Mouse (Mus musculus) midbrain, embryonic 11.5 days (tissue): ENCODE data around the gene Dnm3. TPM values are rescaled to one million over a fixed set of nuclear protein-coding genes. Genes with fewer than 3 reads are reported as not detected.

ENCODE experiments used
- ATAC-seq: fragments of 200-750 bp; cut with Nextera tagmentation; 2 replicates; pipeline ENCODE4 v1.8.0; 2017; ENCODE audit warnings: moderate TSS enrichment, moderate library complexity; ENCODE audit not compliant: low FRiP score
- DNase-seq: peaks from one replicate; pipeline ENCODE4 v3.0.0; 2015; ENCODE audit warnings: low spot score; ENCODE audit errors: missing footprints
- H3K27ac ChIP-seq: fragments of 300-500 bp; sonication (generic); 2 replicates; pipeline ENCODE4 v1.5.1; 2014; ENCODE audit warnings: low read depth, low read length
- H3K27me3 ChIP-seq: fragments of 300-500 bp; sonication (generic); 2 replicates; pipeline ENCODE4 v1.6.1; 2014; ENCODE audit warnings: mild to moderate bottlenecking, low read length, moderate library complexity, mixed read lengths; ENCODE audit not compliant: control insufficient read depth, insufficient read depth
- H3K36me3 ChIP-seq: fragments of 300-500 bp; sonication (generic); 2 replicates; pipeline ENCODE4 v1.6.1; 2014; ENCODE audit warnings: mild to moderate bottlenecking, low read length, moderate library complexity, mixed read lengths; ENCODE audit not compliant: control insufficient read depth, insufficient read depth
- H3K4me1 ChIP-seq: fragments of 300-500 bp; sonication (generic); 2 replicates; pipeline ENCODE4 v1.6.1; 2014; ENCODE audit warnings: low read length; ENCODE audit not compliant: control insufficient read depth, insufficient read depth
- H3K4me2 ChIP-seq: fragments of 300-500 bp; sonication (generic); 2 replicates; pipeline ENCODE4 v1.6.1; 2014; ENCODE audit warnings: mild to moderate bottlenecking, moderate library complexity
- H3K4me3 ChIP-seq: fragments of 300-500 bp; sonication (generic); 2 replicates; pipeline ENCODE4 v1.5.1; 2014; ENCODE audit warnings: low read depth, low read length
- H3K9ac ChIP-seq: fragments of 300-500 bp; sonication (generic); 2 replicates; pipeline ENCODE4 v1.6.1; 2014; ENCODE audit warnings: low read length
- H3K9me3 ChIP-seq: fragments of 300-500 bp; sonication (generic); 2 replicates; pipeline ENCODE4 v1.6.1; 2016; ENCODE audit warnings: low read length; ENCODE audit not compliant: control insufficient read depth
- WGBS: fragments of 180-500 bp; shearing (Covaris S2); extraction: QIAGEN DNeasy Blood & Tissue Kit; methylation state at CpG from one replicate; pipeline ENCODE4 v1.1.7; 2014; 5-methylcytosine and 5-hydroxymethylcytosine counted together
- polyA plus RNA-seq: library from polyadenylated mRNA; unstranded; fragments of >200 nt; fragmentation: Nextera tagmentation; extraction: Ambion mirVana; gene quantifications from 2 replicates; pipeline ENCODE4 v1.2.1, GENCODE M21; 2014

The Dnm3 gene
- polyA plus RNA-seq, 1 experiment from 2014 or later: 5.6 TPM

DNA sequence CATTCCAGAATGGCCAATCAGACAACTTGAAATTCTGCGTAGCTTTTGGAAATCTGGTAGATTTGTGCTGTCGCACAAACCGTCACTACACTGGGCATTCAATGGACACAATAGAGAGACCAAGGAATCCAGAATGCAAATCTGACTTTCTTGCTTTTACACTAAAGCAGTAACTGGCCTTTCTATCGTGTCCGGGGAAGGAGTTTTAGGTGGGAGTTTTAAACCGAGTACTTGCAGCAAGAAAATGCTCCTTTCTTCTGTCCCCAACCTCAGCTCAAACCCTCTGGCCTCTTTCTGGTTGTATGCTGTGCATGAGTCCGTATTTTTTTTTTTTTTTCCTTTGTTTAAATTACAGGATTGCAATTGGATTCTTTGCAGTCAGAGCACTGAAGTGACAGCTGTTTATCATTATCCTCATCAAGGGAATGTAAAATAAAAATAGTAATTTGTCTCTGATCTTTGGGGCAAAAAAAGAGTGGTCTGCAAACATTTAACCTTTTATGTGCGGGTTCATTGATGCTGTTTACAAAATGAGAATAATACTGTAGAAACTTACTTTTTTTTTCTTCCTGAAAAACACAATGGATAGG is 454.1 kb downstream of the Dnm3 start:
- 0 out of 2 replicates have a peak, but pooled peaks cover 2% of the 10 kb centered on the region for H3K4me1 ChIP-seq
- no peaks in the 10 kb centered on the region for H3K9me3 ChIP-seq
- no peak overlapping the region for H3K4me3 ChIP-seq
- no peak overlapping the region for H3K9ac ChIP-seq
- DNase-seq (no peak), ATAC-seq (no peak)
- H3K36me3 ChIP-seq: no peaks in the 10 kb centered on the region
- H3K27me3 ChIP-seq: no peaks in the 10 kb centered on the region
- H3K4me2 ChIP-seq: no peak overlapping the region
- no peak overlapping the region for H3K27ac ChIP-seq
- 61% methylated on average over 8 of the region's 8 CpGs for WGBS

DNA sequence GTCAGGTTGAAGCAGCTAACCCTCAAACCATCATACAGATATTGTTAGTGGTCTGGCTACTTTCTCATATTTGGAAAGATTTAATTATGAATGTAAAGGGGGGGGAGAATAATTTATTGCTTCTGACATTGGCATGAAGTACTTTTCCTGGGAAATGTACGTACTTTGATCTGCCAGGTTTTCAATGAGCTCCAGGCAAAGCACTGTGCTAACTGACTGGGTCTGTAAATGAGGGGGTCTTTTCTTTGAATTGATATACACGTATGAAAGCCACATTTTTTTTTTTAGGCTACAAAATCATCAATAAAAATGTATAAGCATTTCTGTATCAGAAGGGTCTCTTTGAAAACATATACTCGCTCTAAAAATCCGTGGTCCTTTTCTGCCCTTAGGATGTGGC is 457.1 kb downstream of the Dnm3 start:
- Histone ChIP-seq H3K4me1 (0 out of 2 replicates have a peak, but pooled peaks cover 2% of the 10 kb centered on the region), H3K9me3 (no peaks in the 10 kb centered on the region), H3K4me3 (no peak overlapping the region), H3K27me3 (no peaks in the 10 kb centered on the region), H3K36me3 (no peaks in the 10 kb centered on the region), H3K9ac (no peak overlapping the region), H3K27ac (no peak overlapping the region), H3K4me2 (no peak overlapping the region)
- ATAC-seq (no peak), DNase-seq (no peak)
- WGBS: 81% methylated on average over 4 of the region's 4 CpGs

DNA sequence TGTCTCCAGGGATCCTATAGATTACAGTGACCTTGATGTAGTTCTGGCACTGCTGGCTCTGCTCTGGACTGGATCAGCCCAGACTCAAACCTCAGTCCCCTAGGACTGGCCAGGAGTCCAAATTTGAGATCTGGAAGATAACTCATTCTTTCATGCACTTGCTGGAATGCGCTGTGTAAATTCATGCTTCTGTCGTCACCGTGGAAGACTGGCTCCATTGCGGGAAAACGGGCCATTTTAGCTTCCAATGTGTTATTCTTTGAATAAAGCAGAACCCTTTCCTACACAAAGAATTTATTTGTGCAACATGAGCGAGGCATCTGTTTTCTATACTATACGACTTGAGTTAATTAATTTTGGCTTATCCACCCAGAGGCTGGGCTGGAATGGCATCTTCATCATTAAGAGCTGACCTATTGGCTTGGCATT is 457.5 kb downstream of the Dnm3 start:
- no peak overlapping the region for H3K4me3 ChIP-seq
- no peak overlapping the region for H3K9ac ChIP-seq
- no peak overlapping the region for H3K27ac ChIP-seq
- no peaks in the 10 kb centered on the region for H3K9me3 ChIP-seq
- no peaks in the 10 kb centered on the region for H3K36me3 ChIP-seq
- 73% methylated on average over 7 of the region's 7 CpGs for WGBS
- ATAC-seq: peak; percentile 22
- no peak overlapping the region for H3K4me2 ChIP-seq
- H3K27me3 ChIP-seq: no peaks in the 10 kb centered on the region
- H3K4me1 ChIP-seq: 0 out of 2 replicates have a peak, but pooled peaks cover 2% of the 10 kb centered on the region
- DNase-seq: no peak

DNA sequence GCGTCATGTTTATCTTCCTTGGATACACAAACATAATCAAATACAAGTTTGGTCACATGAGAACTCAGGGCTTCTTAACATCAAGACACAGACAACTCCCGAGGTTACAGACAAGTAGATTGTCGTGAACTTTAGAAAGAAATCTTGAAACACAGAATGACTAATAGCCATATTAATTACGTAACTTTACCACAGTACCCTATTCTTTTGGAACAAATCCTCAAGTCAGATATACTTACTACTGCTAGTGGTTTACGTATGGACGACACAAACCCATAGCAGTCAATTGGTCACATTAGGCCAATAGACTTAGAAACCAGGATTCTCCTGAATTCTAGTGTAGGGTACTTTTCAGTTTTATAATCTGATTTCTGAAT is 459.2 kb downstream of the Dnm3 start:
- no peak overlapping the region for H3K4me3 ChIP-seq
- no peaks in the 10 kb centered on the region for H3K9me3 ChIP-seq
- no peak for ATAC-seq
- no peak overlapping the region for H3K4me2 ChIP-seq
- 86% methylated on average over 6 of the region's 6 CpGs for WGBS
- H3K4me1 ChIP-seq: 0 out of 2 replicates have a peak, but pooled peaks cover 2% of the 10 kb centered on the region
- no peak for DNase-seq
- H3K36me3 ChIP-seq: no peaks in the 10 kb centered on the region
- H3K9ac ChIP-seq: no peak overlapping the region
- no peaks in the 10 kb centered on the region for H3K27me3 ChIP-seq
- no peak overlapping the region for H3K27ac ChIP-seq

DNA sequence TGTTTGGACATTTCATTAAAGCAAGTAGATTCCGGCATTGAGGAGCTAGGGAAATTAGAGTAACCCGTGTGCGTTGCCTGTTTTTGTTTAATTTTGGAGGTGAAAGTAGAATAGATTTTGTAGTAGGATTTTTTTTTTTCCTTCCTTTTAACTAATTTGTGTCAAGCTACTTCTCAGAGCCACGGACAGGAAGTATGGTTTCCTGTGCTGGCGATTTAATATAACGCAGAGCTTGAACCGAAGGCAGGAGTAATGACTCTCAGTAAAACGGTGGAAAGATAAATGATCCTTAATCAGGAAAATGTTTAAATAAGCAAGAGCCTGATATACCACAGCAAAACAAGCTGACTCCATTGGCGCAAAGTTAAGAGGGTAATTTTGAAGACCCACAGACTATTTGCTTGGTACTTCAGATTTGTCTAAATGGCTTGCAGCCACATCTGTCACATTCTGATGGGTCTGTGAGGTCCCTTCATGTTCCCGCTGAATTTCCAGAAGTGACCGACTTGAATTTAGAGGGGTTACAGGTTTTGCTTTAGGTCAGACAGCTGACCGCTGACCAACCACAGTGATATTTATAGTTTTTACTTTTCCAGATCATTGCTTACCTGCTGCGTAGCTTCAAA is 459.7 kb downstream of the Dnm3 start:
- Histone ChIP-seq H3K4me1 (0 out of 2 replicates have a peak, but pooled peaks cover 2% of the 10 kb centered on the region), H3K9me3 (no peaks in the 10 kb centered on the region), H3K4me3 (no peak overlapping the region), H3K9ac (no peak overlapping the region), H3K36me3 (no peaks in the 10 kb centered on the region), H3K4me2 (no peak overlapping the region), H3K27me3 (no peaks in the 10 kb centered on the region), H3K27ac (no peak overlapping the region)
- ATAC-seq: no peak
- DNase-seq: no peak
- WGBS: 85% methylated on average over 13 of the region's 13 CpGs

DNA sequence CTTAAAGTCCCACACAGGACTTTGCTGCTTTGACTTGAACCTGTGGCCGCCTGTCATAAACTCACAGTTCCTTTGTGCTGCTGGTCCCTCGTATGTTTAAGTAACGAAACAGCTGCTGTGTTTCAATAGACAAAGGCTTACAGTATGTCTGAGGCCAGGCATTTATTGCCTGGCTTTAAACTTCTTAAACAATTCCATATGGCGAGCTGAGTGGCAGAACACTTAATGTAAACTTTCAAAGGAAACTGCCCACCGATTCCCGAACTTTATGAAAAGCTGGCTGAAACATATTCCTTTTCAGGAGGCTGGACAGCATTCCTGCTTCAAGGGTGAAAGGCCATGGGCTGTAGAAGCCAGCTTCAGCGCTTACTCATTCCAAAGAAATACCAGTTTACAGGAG is 460.9 kb downstream of the Dnm3 start:
- Histone ChIP-seq H3K27me3 (no peaks in the 10 kb centered on the region), H3K4me1 (0 out of 2 replicates have a peak, but pooled peaks cover 2% of the 10 kb centered on the region), H3K36me3 (no peaks in the 10 kb centered on the region), H3K9ac (no peak overlapping the region), H3K9me3 (no peaks in the 10 kb centered on the region), H3K4me2 (no peak overlapping the region), H3K27ac (no peak overlapping the region), H3K4me3 (no peak overlapping the region)
- DNase-seq: no peak
- ATAC-seq: no peak
- 68% methylated on average over 7 of the region's 7 CpGs for WGBS

DNA sequence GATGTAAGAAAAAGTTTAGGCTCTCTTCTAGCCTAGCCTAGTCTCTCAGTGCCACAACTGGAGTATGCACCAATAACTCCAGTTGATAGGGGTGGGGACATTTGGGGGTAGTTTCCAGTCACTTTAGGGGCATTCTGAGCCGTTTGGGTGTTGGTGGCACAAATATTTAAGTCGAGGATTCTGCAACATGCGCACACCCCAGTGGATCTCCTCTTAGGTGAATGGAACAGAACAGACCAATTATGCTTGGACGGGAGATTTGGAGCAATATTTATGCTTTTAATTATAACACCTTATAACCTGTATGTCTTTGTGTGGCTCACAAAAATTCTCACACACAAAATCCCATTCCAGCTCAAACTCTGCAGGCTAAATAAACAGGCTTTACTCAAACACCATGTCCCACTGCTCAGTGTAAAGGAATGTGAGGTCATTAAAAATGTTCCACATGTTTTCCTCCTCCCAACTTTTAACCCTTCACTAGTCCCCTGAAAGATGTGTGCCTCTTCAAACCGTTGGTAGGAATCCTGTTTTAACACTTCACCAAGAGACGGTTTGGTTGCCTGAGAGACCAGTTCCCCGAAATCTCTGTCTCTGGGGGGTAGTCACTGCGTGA is 462.5 kb downstream of the Dnm3 start:
- no peaks in the 10 kb centered on the region for H3K36me3 ChIP-seq
- no peak overlapping the region for H3K4me2 ChIP-seq
- H3K27me3 ChIP-seq: no peaks in the 10 kb centered on the region
- no peaks in the 10 kb centered on the region for H3K9me3 ChIP-seq
- H3K4me3 ChIP-seq: no peak overlapping the region
- H3K9ac ChIP-seq: no peak overlapping the region
- no peak overlapping the region for H3K27ac ChIP-seq
- DNase-seq (no peak), ATAC-seq (no peak)
- WGBS: 61% methylated on average over 8 of the region's 8 CpGs
- no peaks in the 10 kb centered on the region for H3K4me1 ChIP-seq

DNA sequence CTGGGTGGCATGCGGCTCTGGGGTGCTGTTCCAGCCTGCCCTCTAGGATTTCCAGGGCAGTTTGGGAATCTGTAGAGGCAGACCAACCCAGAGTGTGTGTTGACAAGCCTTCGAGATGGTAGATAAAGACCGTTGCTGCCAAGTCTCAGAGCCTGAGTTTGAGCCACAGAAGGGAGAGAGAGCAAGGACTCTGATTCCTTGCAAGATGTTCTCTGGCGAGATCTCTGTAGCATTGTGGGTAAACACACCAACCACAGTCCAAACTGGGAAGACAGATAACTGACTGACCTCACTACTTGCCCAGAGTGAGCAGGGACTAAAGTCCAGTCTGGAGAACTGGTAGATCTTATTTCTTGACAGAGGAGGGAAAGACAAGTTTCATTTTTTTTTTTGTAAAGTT is 464.3 kb downstream of the Dnm3 start:
- Histone ChIP-seq H3K27ac (no peak overlapping the region), H3K27me3 (no peaks in the 10 kb centered on the region)

DNA sequence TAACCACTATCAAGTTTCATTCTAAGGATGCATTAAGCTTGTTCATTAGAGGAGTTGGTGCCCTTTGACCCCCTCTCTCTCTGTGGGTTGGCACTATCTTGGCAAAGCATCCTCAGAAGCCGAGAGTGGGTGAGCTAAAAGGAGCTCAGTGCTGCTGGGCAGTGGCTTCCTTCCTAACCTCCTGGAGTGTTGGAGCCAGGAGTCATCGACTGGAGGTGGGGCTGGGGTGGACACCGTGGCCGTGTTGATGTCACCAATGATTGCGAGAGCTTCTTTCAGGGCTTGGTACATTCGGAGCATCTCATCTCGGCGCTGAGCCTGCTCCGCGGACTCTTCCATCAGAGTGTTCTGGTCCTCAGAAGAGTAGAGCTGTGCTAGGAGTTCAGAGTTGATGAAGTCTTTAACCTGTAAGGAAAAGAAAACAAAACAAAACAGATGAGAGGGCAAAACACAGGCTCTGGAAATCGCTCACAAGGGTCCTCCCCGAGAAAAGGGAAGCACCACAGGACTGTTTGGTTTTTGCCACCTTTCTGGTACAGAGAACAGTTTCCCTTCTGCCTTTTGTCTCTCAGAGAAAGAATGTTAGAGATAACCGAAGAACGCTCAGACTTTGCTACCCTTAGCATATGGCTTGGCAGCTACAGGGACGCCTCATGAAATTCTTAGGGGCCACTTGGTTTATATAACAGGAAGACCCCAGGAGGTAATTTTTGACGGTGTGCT is 466.1 kb downstream of the Dnm3 start:
- no peak overlapping the region for H3K4me3 ChIP-seq
- H3K9ac ChIP-seq: no peak overlapping the region
- no peak overlapping the region for H3K4me2 ChIP-seq
- whole genome bisulfite sequencing: 82% methylated on average over 16 of the region's 16 CpGs
- no peak overlapping the region for H3K27ac ChIP-seq
- H3K27me3 ChIP-seq: no peaks in the 10 kb centered on the region
- H3K4me1 ChIP-seq: peaks cover 5% of the 10 kb centered on the region
- H3K9me3 ChIP-seq: no peaks in the 10 kb centered on the region
- no peaks in the 10 kb centered on the region for H3K36me3 ChIP-seq
- no peak for ATAC-seq
- no peak for DNase-seq

More for the DNA sequence above, 464.3 kb downstream of the Dnm3 start:
- H3K9me3 ChIP-seq: no peaks in the 10 kb centered on the region
- no peak overlapping the region for H3K9ac ChIP-seq
- no peaks in the 10 kb centered on the region for H3K36me3 ChIP-seq
- ATAC-seq: no peak
- peaks cover 4% of the 10 kb centered on the region for H3K4me1 ChIP-seq
- WGBS: 84% methylated on average over 4 of the region's 4 CpGs
- no peak overlapping the region for H3K4me3 ChIP-seq
- no peak for DNase-seq
- H3K4me2 ChIP-seq: no peak overlapping the region
